Mouse (Mus musculus) adrenal gland, postnatal 10 days (tissue): ENCODE measurements around the gene Zbtb7a. TPM values are rescaled to one million over a fixed set of nuclear protein-coding genes. Genes with fewer than 3 reads are reported as not detected.

Experiments used
- DNase-seq: peaks from one replicate; pipeline ENCODE4 v3.0.0; 2021; ENCODE audit warnings: mixed read lengths
- total RNA-seq, 2 experiments: library from RNA; stranded (reverse); gene quantifications; 2 replicates each; pipeline ENCODE4 v1.2.3; 2021

Zbtb7a gene
- total RNA-seq, 2 experiments from 2014 or later = 61.1 to 66.6 TPM

DNA sequence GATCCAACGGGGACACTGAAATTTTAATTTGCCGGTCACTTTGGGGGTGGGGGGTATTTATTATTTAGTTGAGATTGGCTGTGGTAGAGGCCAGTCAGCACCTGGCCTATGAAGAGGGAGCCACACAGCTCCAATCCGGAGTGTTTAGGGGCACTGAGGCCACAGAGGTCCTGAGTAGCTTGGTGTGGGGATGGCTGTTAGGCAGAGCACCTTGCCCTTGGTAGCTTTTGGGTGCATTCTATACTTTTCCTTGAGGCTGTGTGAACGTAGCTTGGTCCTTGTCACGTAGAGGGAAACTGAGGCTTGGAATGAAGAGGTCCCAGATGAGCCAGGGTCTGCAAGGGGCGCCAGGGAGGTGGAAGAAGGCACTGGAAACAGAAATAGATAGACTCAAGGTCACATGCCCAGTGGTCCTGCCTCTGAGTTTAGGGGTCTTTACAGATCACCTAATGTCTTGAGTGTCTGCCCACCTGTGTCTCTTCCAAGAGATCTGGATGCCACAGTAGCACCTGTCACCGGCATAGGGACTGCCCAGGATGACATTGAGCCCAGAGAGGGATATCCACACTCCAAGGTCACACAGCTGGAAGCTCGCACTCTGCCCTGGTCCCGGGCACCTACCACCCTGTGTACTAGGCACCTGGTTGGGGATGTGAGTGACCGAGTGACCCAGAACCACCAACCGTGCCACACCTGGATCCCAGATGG is 4.0 kb downstream of the Zbtb7a start:
- DNase-seq = no peak

DNA sequence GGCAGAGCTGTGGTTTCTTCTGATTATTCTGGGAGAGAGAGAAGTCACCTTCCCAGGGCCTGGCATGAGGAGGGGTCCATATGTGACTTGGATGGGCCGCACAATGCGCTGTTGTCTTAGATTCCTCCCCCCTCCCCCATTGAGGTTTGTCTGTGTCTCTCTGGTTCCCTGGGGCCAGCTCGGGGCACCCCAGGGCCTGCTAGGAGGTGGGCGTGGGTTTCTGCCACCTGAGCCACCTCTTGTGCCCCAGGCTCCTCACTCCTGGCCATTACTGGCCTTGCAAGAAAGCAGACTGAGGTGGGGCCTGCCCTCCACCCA is 4.5 kb downstream of the Zbtb7a start:
- DNase-seq = no peak

- DNase-seq = peak; percentile 69
Measured at GRCm38 (mm10) chr10:81140005-81140404, 5.0 kb downstream of the Zbtb7a start.

DNA sequence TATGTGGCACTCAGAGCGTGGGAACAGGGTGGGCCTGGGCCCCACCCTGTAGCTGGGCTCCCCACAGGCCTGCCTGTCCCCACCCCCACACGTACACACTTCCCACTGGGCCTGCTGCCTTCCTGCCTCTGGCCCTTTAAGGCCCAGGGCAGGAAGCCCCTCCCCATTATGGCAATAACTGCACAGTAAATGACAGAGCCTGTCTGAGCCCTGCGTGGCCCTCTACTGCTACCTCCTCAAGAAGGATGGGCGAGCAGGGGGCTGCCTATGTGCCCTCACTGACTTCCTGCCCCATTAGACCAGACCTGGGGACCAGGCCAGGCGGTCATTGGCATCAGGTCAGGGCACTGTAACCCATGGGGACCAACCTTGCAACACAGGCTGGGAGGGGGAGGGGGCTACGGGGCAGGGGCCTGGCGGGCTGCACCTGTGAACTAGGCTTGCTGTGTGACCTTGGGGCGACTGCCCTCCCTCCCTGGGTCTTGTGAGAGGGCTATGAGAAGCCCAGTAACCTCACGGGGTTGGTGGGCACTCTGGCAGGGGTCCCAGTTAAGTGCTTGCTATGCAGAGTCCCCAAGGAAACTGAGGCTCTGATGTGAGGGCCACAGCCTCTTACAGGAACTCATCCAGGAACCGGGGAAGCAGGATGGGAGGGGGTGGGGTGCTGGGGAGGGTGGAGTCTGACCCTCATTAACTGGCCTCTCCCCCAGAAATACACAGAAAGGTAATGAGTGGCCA is 5.9 kb downstream of the Zbtb7a start:
- peak; percentile 72 for DNase-seq

DNA sequence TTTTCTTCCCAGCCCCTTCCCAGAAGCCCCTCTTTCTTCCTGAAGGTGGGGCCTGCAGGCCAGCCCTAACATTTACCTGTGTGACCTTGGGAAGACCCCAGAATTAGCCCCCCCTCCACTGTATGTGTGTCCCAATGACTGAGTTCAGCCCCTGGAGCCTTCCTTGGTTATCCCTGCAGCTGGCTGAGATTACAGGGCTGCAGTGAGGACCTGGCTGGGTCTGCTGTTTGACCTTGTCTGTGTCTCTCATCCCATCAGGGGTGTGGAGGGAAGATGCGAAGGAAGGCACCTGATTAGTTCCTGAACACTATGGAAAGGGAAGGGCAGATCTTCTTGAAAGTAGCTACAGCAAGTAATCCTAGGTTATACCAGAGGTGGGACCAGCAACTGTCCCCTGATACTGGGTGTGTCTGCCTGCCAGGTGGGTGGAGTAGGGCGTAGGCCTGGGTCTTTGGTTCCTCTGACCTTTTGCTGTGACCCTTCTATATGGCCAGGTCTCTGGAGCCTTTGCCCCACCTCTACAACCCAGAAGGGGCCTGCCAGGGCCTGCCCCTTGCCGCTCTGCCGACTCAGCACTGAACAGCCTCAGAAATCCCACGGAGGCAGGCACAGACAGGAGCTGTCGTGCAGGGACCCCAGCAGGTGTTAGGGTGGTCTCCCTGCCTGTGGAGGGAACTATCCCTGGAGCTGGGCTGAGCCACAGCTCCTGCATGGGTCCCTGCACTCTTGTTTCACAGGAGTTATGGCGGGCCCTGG is 6.6 kb downstream of the Zbtb7a start:
- DNase-seq = no peak

GRCm38 (mm10) chr10:81142551-81142981 is 7.5 kb downstream of the Zbtb7a start:
- peak; percentile 66 for DNase-seq

DNA sequence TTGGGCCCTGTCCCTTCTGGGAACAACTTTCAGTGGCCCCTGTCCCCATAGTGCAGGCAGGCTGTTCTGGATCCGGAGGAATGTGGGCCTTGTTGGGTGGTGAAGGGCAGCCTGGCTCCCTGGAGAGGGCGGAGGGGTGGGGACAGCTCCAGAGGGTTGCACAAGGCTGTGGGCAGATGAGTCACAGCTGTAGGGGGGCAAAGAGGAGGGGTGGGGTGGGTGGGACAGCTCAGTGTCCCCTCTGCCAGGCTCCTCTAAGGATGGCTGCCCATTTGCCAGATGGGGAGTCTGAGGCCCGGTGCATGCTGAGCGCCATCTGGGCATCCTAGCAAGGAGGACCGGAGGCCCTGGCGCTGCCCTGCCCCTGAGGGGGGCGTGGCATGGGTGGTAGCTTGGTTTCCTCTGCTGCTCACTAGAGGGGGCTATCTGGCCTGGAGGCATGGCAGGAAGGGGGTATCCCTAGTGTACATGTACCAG is 8.2 kb downstream of the Zbtb7a start:
- DNase-seq = peak; percentile 74

GRCm38 (mm10) chr10:81143845-81144437 is 8.9 kb downstream of the Zbtb7a start:
- no peak for DNase-seq

DNA sequence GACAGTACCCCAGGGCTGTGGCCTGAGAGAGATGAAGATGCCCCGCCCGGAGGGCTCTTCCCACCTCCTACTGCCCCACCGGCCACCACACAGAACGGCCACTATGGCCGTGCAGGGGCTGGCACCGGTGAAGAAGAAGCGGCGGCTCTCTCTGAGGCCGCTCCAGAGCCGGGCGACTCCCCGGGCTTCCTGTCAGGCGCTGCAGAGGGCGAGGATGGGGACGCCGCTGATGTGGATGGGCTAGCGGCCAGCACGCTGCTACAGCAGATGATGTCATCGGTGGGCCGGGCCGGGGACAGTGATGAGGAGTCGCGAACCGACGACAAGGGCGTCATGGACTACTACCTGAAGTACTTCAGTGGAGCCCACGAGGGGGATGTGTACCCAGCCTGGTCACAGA is 9.6 kb downstream of the Zbtb7a start:
- DNase-seq = no peak

DNA sequence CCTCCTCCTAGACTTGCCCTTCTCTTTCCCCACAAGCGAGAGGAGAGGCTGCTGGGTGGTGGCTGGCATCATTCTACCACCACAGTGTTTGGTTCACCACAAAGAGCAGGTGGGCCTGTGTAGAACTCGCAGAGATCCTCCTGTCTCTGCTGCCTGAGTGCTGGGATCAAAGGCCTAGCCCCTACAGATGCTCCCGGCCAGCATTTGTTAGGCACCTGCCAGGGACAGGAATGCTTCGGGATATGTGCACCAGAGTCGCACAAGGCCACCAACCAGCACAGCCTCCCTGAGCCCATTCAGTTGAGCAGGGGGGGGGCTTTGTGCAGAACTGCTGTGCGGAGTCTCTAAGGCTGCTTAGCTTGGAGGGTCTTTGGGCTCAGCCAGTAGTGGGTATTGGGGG is 10.3 kb downstream of the Zbtb7a start:
- no peak for DNase-seq

- DNase-seq = no peak
Measured at GRCm38 (mm10) chr10:81145778-81146177, 10.8 kb downstream of the Zbtb7a start.

DNA sequence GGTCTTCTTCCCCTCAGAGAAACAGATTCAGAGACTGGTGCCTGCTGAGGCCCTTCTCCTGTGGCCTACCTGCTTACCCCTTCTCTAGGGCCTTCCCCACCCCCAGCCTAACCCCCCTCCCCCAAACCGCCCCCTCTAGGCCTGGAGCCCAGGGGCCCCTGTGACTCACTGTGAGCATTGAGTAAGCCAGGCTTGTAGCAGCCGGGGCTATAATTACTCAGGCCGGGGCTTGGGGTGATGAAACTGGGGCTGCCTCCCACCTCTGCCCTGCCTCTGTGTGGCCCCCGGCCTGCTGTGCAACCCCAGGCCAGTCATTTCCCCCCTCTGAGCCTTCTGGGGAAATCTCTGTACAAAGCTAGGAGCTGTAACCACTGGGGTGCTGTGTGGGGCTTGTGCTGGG is 11.3 kb downstream of the Zbtb7a start:
- no peak for DNase-seq

DNA sequence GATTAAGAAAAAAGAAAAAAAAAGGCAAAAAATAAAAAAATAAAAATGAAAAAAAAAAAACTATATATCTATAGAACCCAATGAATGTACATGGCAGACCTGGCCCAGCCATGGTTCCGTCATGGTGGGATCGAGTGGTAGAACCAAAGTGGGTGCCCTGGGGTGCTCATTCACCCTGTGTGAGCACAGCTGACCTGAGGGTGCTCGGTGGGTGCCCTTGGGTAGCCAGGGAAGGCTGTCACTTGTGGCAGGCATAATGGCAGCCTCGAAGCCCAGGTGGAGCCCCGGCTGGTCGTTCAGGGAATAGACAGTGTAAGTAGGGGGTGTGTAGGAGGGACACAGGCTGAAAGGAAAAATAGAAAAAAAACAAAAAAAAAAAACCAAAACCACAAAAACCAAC is 16.2 kb downstream of the Zbtb7a start:
- DNase-seq = no peak

- DNase-seq = no peak
Measured at GRCm38 (mm10) chr10:81152609-81153008, 17.6 kb downstream of the Zbtb7a start.

DNA sequence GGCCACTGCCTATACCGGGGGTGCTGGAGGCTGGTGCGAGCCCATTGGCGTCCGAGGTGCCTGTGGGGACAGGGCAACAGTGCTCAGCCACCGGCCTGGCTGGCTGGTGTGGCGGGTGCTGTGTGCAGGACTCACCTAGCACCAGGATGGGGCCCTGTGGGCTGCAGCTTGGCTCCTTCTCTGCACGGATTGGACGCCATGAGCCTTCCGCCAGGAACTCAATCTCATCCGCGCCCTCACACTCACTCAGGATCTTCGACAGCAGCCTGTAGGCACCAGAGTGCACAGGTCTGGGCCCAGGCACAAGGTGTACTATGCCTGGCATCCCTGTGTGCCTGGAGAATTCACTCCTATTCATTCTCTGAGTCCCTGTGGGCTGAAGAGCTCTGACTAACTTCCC is 19.3 kb downstream of the Zbtb7a start:
- DNase-seq = no peak

DNA sequence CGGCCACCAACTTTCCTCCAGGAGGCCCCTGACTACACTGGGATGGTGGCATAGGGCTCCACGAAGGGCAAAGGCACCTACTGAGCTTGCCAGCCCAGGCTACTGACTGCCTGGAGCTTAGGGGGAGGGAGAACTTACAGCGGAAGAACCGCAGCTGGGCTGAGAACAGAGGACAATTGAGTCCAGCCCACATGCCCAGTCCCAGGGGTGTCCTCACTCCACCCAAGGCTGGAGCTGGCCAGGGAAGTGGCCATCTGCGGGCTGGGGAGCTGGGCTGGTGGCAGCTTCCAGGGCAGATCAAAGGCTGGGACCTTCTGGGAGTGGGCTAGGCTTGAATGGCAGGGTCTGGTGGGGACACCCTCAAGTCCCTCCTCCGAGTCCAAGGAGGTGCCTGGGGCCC is 19.7 kb downstream of the Zbtb7a start:
- no peak for DNase-seq

GRCm38 (mm10) chr10:81161602-81162317 is 26.7 kb downstream of the Zbtb7a start:
- DNase-seq = peak; percentile 64

- peak; percentile 16 for DNase-seq
Measured at GRCm38 (mm10) chr10:81162318-81162652, 27.3 kb downstream of the Zbtb7a start.

GRCm38 (mm10) chr10:81165118-81165517 is 30.1 kb downstream of the Zbtb7a start:
- DNase-seq = no peak

DNA sequence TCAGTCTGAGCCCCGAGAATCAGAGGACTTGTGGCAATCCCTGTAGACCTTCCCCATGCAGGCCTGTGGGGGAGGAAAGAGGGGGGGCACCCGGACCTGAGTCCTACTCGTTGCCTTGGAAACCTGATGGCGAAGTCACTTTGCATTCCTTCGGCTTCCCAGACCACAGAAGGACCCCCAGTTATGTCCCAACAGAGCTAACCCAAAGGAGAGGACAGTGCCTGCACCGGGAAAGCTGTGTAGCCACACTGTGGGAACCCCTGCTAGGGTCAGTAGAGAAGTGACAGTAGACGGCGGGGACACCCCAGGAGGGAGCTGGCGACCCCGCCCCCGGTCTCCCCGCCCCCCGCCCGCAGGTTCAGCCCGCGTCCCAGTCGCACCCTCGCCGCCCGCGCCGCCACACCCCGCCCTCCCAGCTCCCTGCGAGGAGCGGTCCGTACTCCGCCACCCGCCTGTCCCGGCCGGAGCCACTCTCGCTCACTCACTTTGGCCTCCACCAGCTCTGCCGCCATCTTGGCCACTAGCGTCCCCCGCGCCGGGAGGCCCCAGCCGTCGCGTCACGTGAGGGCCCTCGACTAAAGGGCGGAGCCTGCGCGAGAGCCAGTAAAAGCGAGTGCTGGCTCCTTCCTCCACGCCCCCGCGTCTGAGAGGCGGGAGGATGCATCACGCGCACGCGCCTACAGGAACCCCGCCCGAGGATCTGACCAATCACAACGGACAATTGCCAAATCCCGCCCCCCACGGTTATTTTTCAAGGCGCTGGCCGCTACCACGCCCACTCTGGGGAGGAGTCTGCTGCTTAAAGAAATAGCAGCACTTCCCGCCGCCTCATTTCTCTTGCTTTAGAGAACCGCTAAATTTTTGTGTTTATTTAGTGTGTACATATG is 32.4 kb downstream of the Zbtb7a start, which contains the start of gene Pias4:
Pias4 (minus strand) TSS at position 724 of the 887 bp plus-strand sequence.
- peak; percentile 100 for DNase-seq

DNA sequence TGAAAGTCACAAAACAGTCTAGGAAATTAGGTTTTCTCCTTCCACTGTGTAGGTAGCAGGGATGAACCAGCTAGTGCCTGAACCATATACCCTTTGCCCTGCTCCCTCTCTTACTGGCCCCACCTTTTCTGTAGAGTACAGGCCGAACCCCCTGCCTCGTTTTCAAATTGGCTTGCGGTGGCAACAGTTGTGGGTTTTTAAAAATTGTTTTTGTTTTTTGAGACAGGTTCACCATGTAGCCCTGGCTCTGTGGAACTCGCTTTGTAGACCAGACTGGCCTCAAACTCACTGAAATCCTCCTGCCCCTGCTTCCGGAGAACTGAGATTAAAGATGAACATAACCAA is 33.0 kb downstream of the Zbtb7a start:
- DNase-seq = no peak
